Mouse (Mus musculus) CH12.LX (cell line): ENCODE data around the gene Plpp3.

Experiments used
- CHD1 ChIP-seq: IDR thresholded peaks from 2 replicates; pipeline ENCODE4 v1.6.1; 2012; ENCODE audit warnings: low read depth, low read length, improper control_type of control experiment, inconsistent platforms
- CTCF ChIP-seq, 2 experiments: IDR thresholded peaks in 1 of 2; conservative IDR thresholded peaks in 1 of 2; 2 replicates each; pipeline ENCODE4 v1.5.1; 2011 to 2012; ENCODE audit warnings: low read depth in 2 of 2, low read length in 2 of 2, improper control_type of control experiment in 1 of 2, inconsistent platforms in 1 of 2, mild to moderate bottlenecking in 1 of 2, moderate library complexity in 1 of 2
- E2F4 ChIP-seq: IDR thresholded peaks from 2 replicates; pipeline ENCODE4 v1.6.1; 2011; ENCODE audit warnings: low read depth, low read length, improper control_type of control experiment; ENCODE audit not compliant: insufficient replicate concordance
- ETS1 ChIP-seq: conservative IDR thresholded peaks from 2 replicates; pipeline ENCODE4 v1.6.1; 2012; ENCODE audit warnings: low read depth, mild to moderate bottlenecking, inconsistent platforms, low read length, improper control_type of control experiment, moderate library complexity
- JUN ChIP-seq: IDR thresholded peaks from 2 replicates; pipeline ENCODE4 v1.6.1; 2011; ENCODE audit warnings: low read depth, mild to moderate bottlenecking, low read length, improper control_type of control experiment, moderate library complexity; ENCODE audit not compliant: insufficient read depth
- MEF2A ChIP-seq: IDR thresholded peaks from 2 replicates; pipeline ENCODE4 v1.6.1; 2014; ENCODE audit warnings: low read depth, mild to moderate bottlenecking, inconsistent platforms, low read length, improper control_type of control experiment, borderline replicate concordance
- SIN3A ChIP-seq: IDR thresholded peaks from 2 replicates; pipeline ENCODE4 v1.6.1; 2012; ENCODE audit warnings: low read length, improper control_type of control experiment, inconsistent platforms
- USF2 ChIP-seq: conservative IDR thresholded peaks from 2 replicates; pipeline ENCODE4 v1.6.1; 2011; ENCODE audit warnings: low read depth, low read length, improper control_type of control experiment
- ZKSCAN1 ChIP-seq: IDR thresholded peaks from 2 replicates; pipeline ENCODE4 v1.6.1; 2012; ENCODE audit warnings: low read depth, inconsistent platforms, low read length, improper control_type of control experiment, borderline replicate concordance
- ZMIZ1 ChIP-seq: IDR thresholded peaks from 2 replicates; pipeline ENCODE4 v1.6.1; 2012; ENCODE audit warnings: low read depth, mild to moderate bottlenecking, inconsistent platforms, low read length, improper control_type of control experiment

DNA sequence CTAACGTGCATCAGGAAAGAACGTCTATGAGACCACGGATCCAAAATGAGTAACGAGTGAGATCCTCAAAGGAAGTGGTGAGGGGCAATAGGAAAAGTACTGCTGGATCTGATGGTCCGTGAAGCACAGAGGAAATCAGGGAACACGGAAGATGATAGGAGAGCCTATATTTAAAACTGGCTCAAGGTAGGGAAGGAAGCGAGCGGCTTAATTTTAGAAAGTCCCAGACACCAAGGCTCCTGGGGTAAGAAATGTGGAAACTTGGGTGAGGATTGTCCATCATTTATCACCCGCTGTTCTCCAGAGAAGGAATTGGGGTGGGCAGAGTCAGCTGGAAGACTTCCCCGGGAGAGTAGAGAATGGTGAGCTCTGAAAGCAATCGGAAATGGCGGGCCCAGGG lies 105.2 kb downstream of the Plpp3 start:
- TF ChIP-seq MEF2A = no peak
- TF ChIP-seq E2F4 = no peak
- no peak for TF ChIP-seq CTCF (conservative IDR thresholded peaks at IDR 0.05 in 1 of 2, IDR thresholded peaks at IDR 0.05 in 1 of 2; ENCODE audit: low read depth in 2 of 2, low read length in 2 of 2)
- no peak for TF ChIP-seq ZKSCAN1
- no peak for TF ChIP-seq ZMIZ1
- no peak for TF ChIP-seq ETS1
- TF ChIP-seq SIN3A = no peak
- no peak for TF ChIP-seq JUN
- TF ChIP-seq USF2 = no peak
- TF ChIP-seq CHD1 = no peak
